Mouse (Mus musculus) embryonic fibroblast, embryonic 13.5 days (primary cell): Measurements from ENCODE around the gene Abcc10. TPM values are rescaled to one million over a fixed set of nuclear protein-coding genes. Genes with fewer than 3 reads are reported as not detected.

Source experiments
- H3K27ac ChIP-seq: 2 replicates; pipeline ENCODE4 v1.5.1; 2012; ENCODE audit warnings: low read length, control low read depth, inconsistent platforms; ENCODE audit not compliant: insufficient read depth
- H3K4me1 ChIP-seq: 2 replicates; pipeline ENCODE4 v1.6.1; 2011; ENCODE audit warnings: low read length; ENCODE audit not compliant: control insufficient read depth, insufficient read depth
- H3K4me3 ChIP-seq: 2 replicates; pipeline ENCODE4 v1.5.1; 2011; ENCODE audit warnings: mild to moderate bottlenecking, control low read depth, low read length; ENCODE audit not compliant: insufficient read depth
- CTCF ChIP-seq: IDR thresholded peaks from 2 replicates; pipeline ENCODE4 v1.5.1; 2011; ENCODE audit warnings: mild to moderate bottlenecking, control low read depth, low read length, moderate library complexity, borderline replicate concordance; ENCODE audit not compliant: insufficient read depth
- POLR2A ChIP-seq: IDR thresholded peaks from 2 replicates; pipeline ENCODE4 v1.6.1; 2011; ENCODE audit warnings: low read depth, mild to moderate bottlenecking, control low read depth, low read length, moderate library complexity
- polyA plus RNA-seq: library from polyadenylated mRNA; stranded (reverse); fragments of >200 nt; gene quantifications from 2 replicates; pipeline ENCODE4 v1.2.4, GENCODE M21; 2011; ENCODE audit warnings: low read depth; ENCODE audit not compliant: missing spikeins, insufficient read length

The Abcc10 gene
- polyA plus RNA-seq, 1 experiment, result 3.9 TPM

GRCm38 (mm10) chr17:46262201-46262694, 65.9 kb downstream of the Abcc10 start:
- Histone ChIP-seq H3K4me3 (no peak overlapping the region), H3K27ac (no peak overlapping the region), H3K4me1 (peaks cover 10% of the 10 kb centered on the region)
- TF ChIP-seq CTCF (no peak), POLR2A (no peak)

GRCm38 (mm10) chr17:46259675-46260074, 68.5 kb downstream of the Abcc10 start:
- Histone ChIP-seq H3K27ac (no peak overlapping the region), H3K4me1 (no peaks in the 10 kb centered on the region), H3K4me3 (no peak overlapping the region)
- no peak for TF ChIP-seq POLR2A
- TF ChIP-seq CTCF, result no peak

DNA sequence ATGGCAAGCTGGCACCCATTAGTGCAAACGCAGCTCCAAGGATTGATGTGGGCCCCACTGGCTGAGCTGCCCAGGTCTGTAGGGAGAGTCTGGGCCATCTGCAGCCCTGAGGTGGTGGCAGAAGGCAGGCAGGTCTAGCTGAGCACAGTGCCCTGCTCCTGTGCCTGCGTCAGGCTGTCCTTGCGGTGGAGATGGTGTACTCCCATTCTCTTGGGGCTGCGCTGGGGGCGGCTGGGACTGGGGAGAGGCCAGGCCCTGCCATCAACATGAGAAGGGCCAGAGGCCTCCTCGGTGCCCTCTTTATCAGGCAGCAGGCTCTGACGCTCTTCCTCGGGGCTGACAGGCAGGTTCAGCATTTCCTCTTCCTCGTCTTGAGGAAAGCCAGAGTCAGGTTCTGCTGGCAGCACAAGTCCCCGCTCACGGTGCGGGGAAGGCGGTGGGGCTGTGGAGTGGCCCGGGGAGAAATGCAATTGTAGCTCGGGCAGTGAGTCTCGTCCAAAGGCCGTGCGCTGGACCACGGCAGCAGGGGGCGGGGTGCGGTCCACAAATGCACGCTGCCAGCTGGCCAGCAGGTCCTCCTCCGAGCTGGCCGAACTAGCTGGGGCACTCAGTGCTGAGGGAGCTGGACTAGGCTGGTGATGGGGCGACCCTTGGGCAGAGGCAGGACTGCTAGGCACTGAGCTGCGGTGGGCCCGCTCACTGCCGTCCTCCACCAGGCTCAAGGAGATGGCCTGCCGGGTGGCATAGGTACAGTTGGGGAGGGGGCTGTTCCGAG, 69.7 kb downstream of the Abcc10 start:
- TF ChIP-seq POLR2A (no peak), CTCF (no peak)
- no peak overlapping the region for H3K27ac ChIP-seq
- H3K4me1 ChIP-seq, result no peaks in the 10 kb centered on the region; the same call in 1 of the 2 replicates
- H3K4me3 ChIP-seq, result no peak overlapping the region

DNA sequence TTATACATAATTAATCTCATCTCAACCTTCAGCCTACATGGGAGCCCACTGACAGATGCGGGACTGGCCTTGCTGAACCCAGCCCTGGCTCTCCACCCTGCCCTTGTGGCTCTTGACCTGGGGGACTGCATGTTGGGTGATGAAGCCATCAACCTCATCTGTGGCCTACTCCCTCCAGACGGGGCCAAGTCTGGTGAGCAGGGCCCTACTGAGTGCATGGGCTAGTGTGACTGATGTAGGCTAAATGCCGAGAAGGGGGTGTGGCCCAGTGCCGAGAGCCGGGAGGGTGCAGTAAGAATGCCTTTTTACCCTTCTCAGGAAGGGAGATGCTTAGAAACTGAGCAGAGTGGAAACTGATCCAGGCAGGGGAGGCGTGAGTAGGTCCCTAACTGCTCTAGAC, 73.0 kb downstream of the Abcc10 start:
- H3K4me3 ChIP-seq, result no peak overlapping the region
- no peak overlapping the region for H3K27ac ChIP-seq
- TF ChIP-seq POLR2A (no peak), CTCF (no peak)
- H3K4me1 ChIP-seq, result no peaks in the 10 kb centered on the region; the same call in 1 of the 2 replicates

DNA sequence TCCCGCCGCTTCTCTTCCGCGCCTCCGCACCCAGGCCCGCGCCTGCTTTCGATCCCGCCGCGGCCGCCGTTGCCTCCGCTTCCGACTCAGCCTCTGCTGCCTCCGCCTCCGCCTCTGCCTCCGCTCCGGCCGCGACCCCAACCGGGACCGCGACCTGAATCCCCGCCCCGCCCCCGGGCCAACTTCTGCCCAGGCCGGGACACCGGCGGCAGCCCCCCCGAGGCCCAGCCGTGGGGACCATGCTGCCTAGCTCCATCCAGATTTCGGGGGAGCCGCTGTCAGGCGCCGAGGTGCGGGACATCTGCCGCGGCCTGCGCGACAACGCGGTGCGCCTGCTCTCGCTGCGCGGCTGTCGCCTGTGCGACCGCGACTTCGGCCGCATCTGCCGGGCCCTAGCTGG, 74.0 kb downstream of the Abcc10 start:
- TF ChIP-seq CTCF, result no peak
- TF ChIP-seq POLR2A, result no peak
- Histone ChIP-seq H3K4me3 (peak overlapping the region; percentile 36), H3K27ac (no peak overlapping the region), H3K4me1 (peaks cover 2% of the 10 kb centered on the region; the same call in 1 of the 2 replicates)

DNA sequence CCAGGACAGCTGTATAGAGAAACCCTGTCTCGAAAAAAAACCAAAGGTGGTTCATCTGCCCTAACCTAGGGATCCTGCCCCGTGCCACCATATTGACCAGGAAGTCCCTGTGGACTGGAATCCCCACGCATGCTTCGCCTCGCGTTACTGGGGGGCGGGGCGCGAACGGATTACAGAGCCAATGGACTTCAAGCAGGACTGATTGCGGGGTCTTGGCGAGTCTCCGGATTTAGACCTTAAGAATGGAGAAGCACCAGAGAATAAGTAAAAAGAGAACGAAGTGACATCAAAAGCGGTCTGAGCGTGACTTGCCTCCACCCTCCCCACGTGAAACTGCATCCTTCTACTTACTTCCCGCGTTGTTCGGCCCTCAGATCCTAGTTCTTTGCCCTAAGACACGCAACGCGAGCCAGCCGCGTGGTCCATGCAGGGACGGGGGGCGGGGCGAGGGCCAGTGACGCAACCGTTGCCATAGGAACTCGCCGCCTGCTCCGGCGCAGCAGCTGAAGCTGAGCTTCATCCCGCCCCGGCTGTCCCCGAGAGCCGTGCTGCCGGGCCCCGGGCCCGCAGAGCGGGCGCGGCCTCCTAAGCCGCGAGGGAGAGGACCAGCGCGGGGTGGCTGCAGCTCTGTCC, 74.6 kb downstream of the Abcc10 start, which contains the start of gene Lrrc73:
TSS of gene Lrrc73 (plus strand) at position 80 of the 633 bp plus-strand sequence.
- peak within 1 kb of the TSS; percentile 36 for H3K4me3 ChIP-seq
- H3K27ac ChIP-seq, result no peak within 1 kb of the TSS
- TF ChIP-seq CTCF (no peak), POLR2A (peak; percentile 49)
- peaks cover 2% of the 10 kb centered on the region; the same call in 1 of the 2 replicates for H3K4me1 ChIP-seq

Other genes with a start within 250 kb of the Abcc10 start
- 47.2 and 57.4 TPM in 2 replicates for gene Mrps18a, start 217.4 kb downstream of the Abcc10 start, polyA plus RNA-seq
- 1.6 and 3.4 TPM in 2 replicates for gene Rsph9, start 184.1 kb downstream of the Abcc10 start, polyA plus RNA-seq
- gene Mad2l1bp, start 174.8 kb downstream of the Abcc10 start, polyA plus RNA-seq, result 14.5 and 15.3 TPM in 2 replicates
- gene Gtpbp2, start 167.3 kb downstream of the Abcc10 start, polyA plus RNA-seq, result 46.1 and 61.2 TPM in 2 replicates
- 22.7 and 22.9 TPM in 2 replicates for gene Polh, start 125.7 kb downstream of the Abcc10 start, polyA plus RNA-seq
- gene Xpo5, start 125.6 kb downstream of the Abcc10 start, polyA plus RNA-seq, result 55.2 and 58.0 TPM in 2 replicates
- gene Polr1c, start 80.3 kb downstream of the Abcc10 start, polyA plus RNA-seq, result 61.1 and 63.6 TPM in 2 replicates
- 114 and 133 TPM in 2 replicates for gene Yipf3, start 80.3 kb downstream of the Abcc10 start, polyA plus RNA-seq
- gene Lrrc73, start 74.8 kb downstream of the Abcc10 start, polyA plus RNA-seq, result 1.6 and 3.5 TPM in 2 replicates
- 60.8 and 63.2 TPM in 2 replicates for gene Tjap1, start 45.3 kb downstream of the Abcc10 start, polyA plus RNA-seq
- gene Dlk2, start 30.9 kb downstream of the Abcc10 start, polyA plus RNA-seq, result 2.6 and 3.3 TPM in 2 replicates
- gene Zfp318, start 55.4 kb upstream of the Abcc10 start, polyA plus RNA-seq, result 24.1 and 32.6 TPM in 2 replicates
- gene Crip3, start 100.6 kb upstream of the Abcc10 start, polyA plus RNA-seq, result not detected in 2 replicates
- gene Slc22a7, start 110.1 kb upstream of the Abcc10 start, polyA plus RNA-seq, result not detected in 2 replicates
- 0.27 and 0.35 TPM in 2 replicates for gene Ttbk1, start 159.3 kb upstream of the Abcc10 start, polyA plus RNA-seq
- 7.2 and 9.9 TPM in 2 replicates for gene Dnph1, start 168.4 kb upstream of the Abcc10 start, polyA plus RNA-seq
- gene Cul9, start 218.0 kb upstream of the Abcc10 start, polyA plus RNA-seq, result 5.7 and 8.6 TPM in 2 replicates
- gene Srf, start 227.8 kb upstream of the Abcc10 start, polyA plus RNA-seq, result 50.9 and 61.2 TPM in 2 replicates